Mouse (Mus musculus) right cerebral cortex, postnatal 10 days (tissue): ENCODE measurements around the gene Tmed9.
"Not testable (repeated sequence)": the region's sequence is repeated elsewhere in the genome, so short reads cannot be mapped to it uniquely, and the experiment has no call there.

Source experiments
- DNase-seq, 2 experiments: peaks; one replicate each; pipeline ENCODE4 v3.0.0; 2021; ENCODE audit warnings: low spot score in 2 of 2

Tmed9 gene

DNA sequence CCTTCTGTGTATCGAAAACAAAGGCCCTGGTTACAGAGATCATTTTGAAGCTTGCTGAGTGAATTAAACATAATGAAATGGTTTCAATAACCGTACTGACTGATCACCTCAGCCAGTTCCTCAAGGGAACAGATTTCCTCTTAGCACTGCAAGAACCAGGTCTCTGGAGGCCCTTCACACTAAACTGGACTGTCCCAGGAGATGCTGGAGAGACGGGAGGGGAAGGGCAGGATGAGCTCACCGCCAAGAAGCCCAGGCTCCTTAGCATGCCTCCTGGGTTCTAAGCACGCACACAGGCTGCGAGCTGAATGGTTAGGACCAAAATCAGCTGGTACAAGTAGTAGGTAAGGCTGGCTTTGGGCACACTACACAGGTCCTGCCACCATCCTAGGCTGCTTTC, 6.5 kb upstream of the Tmed9 start:
- DNase-seq, result no peak

DNA sequence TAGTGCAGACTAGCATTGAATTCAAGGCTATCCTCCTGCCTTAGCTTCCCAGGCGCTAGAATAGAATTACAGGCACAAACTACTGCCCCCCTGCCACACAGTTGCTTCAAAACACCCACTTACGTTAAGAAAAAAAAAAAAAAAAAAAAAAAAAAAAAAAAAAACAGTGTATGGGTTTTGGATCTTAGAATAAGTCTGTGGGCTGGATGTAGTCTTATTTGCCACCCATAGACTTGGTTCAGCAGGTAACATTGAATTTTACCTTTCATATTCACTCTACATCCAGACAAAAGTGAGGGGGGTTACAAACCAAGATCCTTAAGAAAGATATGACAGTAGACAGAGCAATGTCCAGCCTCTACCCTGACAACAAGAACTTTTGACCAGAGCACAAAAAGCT, 5.6 kb upstream of the Tmed9 start:
- no peak for DNase-seq

DNA sequence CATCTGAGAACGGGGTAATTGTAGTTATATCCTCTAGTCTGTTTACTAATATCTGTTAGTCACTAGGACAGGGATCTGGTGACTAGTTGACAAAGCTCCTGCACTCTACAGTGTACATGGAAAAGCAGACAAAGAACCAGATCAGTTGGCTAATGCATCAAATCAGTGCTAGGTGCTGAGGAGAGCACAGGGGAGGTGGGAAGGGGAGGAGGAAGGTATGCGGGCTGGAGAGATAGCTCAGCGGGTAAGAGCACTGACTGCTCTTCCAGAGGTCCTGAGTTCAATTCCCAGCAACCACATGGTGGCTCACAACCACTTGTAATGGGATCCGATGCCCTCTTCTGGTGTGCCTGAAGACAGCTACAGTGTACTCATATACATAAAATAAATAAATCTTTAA, 5.0 kb upstream of the Tmed9 start:
- DNase-seq, result not testable (repeated sequence)

DNA sequence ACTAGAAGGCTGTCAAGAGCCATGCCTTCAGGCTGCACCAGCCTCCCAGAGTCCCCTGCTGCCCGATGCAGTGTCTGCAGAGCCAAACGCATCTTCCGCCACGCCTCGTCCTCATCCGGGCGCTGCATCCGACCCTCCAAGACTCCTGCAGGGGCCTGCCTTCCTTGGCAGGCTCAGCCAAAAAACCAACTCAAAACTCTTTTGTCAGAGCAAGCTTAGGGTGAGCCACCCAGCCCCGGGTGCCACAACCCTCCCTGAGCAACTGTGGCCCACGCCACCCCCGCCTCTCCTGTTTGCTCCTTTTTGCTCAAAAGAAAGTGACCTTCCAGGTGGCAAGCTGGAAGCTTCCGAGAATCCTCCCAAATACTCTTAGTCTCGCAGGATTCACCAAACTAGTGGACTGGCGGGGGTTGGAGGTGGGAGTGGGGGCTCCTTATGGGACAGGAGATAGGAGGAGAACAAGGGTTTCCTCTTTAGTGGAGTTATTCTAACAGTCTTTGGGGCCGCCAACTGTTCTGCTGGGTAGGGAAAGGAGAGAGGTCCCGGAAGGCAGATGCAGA, 3.7 kb upstream of the Tmed9 start:
- DNase-seq, result peak; percentile 57 to 69

DNA sequence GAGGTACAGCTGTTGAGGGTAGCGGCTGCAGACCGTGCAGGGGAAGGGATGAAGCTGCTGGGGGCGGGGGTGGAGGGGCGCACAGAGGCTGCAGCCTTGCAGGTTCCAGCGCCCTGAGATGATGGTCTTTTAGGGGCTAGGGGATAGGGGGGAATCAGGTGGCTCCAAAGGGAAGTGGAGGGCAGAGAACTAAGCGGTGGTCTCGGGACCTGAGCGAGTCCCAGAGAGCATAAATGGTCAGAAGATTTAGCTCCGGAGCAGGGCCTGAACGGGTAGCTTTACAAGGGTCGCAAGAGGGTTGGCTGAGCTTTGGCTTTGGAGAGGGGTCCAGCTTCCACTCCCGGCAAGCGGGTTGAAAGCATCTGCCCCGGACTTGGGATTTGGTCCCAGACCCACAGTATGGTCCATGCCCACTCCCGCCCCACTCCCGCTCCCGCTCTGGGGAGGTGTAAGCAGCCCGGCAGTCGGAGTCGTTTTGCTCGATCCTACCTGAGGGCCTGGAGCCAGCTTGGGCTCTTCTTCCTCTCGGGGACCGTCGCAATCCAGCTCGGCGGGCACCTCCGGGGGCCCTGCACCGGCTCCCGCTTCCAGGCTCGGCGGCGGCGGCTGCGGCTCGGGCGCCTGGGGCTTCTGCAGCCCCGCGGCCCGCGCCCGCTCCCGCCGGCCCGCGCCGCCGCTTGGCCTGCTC, 3.1 kb upstream of the Tmed9 start:
- peak; percentile 62 to 67 for DNase-seq

GRCm38 (mm10) chr13:55571027-55571751, 2.3 kb upstream of the Tmed9 start, which contains the start of gene Fam193b:
Gene Fam193b (minus strand): TSS chr13:55571120.
- peak; percentile 95 to 96 for DNase-seq

DNA sequence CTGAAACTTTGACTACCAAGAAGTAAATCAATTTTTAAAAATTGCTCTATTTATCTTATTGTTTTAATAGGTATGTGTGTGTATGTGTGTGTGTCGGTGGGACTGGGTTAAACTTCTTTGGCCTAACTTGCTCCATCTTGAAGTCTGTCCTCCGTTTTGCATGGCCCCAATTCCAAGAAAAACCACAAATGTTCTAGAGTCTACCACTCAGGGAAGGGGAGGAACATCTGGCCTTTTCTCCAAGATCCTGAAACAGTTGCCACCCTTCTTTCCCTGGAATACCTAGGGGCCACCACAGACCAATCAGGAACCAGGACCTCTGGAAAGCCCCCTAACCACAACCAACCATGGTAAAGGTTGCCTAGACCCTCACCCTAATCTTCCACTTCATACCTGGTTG, 1.6 kb upstream of the Tmed9 start:
- DNase-seq, result no peak

- DNase-seq, result no peak
Measured at GRCm38 (mm10) chr13:55574321-55574720, 789 bp downstream of the Tmed9 start.

DNA sequence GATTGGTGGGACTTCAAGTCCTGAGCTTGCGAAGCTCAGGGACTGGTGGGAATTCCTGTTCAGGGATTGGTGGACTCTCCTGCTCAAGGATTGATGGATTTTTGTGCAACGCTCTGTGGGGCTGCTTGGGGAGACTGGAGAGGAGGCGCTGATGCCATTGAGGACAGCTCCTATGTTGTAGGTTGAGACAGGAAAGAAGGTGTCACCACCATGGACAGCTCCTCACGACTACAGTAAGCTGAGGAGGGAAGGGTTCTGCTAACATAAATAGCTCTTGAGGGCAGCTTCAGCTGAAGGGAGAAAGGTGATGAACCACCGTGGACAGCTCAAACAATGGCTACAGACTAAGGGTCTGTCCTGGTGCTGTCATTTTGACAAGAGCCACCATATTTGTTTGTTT, 2.4 kb downstream of the Tmed9 start:
- no peak for DNase-seq

DNA sequence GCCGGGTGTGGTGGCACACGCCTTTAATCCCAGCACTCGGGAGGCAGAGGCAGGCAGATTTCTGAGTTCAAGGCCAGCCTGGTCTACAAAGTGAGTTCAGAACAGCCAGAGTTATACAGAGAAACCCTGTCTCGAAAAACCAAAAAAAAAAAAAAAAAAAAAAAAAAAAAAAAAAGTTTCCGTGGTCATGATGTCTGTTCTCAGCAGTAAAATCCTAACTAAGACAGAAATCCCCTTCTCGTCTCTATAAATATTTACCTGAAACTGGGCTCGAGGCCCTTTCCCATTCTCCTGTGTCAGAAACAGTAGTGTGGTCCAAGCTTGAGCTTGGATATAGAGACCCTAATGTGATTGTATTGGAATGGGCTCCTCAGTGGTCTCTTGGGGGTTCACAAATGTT, 3.3 kb downstream of the Tmed9 start:
- not testable (repeated sequence) for DNase-seq

DNA sequence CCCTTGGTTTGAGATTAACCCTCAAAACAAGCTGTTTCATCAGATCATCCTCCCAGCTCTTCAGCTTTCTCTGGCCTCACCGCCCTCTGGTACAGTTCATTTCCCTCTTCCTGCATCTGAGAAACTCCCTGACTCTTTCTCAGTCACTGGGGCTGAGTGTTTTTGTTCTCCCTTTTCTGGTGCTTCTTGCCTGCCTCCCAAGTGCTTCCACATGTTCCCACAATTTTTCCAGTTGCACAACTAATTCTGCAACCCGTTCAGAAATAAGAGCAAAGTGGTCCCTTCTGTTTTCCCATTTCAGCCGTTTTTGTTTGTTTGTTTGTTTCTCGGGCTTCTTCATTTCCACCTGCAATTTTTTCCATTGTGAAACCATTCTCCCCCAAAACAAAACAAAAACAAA, 4.6 kb downstream of the Tmed9 start:
- DNase-seq, result no peak

DNA sequence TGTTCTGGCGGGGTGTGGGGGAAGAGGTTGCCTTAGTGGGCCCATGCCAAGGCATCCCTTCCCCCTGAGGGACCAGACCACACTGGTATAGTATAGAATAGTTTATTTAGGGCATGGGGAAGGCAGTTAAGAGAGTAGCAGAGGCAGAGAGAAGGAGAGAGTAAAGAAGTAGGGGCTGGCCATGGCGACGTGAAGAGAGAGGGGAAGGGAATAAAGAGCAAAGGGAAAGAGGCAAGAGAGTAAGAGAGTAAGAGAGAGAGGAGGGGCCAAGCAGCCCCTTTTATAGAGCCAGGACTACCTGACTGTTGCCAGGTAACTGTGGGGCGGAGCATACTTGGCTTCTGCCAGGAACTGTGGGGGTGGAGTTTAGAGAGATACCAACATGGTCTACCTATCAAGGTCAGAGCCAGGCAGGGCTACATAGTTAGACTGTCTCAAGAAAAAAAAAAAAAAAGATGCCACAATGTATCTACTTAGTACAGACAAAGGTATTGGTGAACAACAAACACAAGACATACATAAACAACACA, 18.5 kb downstream of the Tmed9 start:
- DNase-seq, result no peak

DNA sequence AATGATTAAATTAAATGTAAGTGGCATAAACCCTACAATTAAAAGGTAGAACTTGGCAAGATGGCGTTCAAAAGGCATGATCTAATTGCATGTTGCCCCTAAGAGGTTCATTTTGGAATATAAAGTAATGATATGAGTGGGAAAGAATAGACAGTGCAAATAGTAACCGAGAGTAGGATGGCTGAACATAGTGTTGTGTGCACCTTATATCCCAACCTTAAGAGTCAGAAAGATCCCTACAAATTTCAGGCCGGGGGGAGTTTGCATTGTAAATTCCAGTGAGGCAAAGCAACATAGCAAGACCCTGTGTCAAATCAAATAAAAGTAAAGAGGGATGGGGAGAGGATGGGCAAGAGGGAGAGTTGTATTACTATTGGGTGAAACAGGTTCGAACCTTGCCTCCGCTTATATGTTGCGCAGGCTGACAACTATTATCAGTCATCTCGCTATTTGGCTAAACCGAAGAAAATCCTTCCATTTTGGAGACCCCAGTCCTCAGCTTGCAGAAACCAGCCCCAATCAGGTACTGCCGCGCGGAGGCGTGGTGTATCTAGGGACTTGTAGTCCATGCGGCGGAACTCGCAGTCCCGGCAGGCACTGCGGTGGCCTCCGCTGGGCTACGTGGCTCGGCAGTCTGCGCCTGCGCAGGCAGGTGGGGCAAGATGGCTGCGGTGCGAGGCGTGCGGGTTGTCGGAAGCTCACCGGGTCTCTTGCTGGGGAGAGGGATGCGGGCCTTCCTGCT, 19.2 kb downstream of the Tmed9 start:
- DNase-seq, result peak; percentile 98 to 99

DNA sequence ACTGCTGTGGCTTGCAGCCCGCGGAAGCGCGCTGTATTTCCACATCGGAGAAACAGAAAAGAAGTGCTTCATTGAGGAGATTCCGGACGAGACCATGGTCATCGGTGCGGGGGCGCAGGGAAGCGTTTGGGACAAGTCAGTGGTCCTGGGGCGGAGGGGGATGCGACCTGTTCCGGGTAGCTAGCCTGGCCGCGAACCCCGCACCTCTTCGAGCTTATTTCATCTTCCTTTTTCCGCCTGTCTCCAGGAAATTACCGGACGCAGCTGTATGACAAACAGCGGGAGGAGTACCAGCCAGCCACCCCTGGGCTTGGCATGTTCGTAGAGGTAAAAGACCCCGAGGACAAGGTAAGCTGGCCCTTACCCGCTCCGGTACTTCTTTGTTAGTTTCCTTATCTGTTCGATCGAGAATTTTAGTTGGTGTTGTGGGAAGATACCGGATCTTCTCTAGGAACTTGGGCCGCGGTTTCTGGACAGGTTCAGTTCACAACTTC, 19.8 kb downstream of the Tmed9 start:
- no peak for DNase-seq

- DNase-seq, result peak; percentile 55 to 73
Measured at GRCm38 (mm10) chr13:55595375-55595774, 21.8 kb downstream of the Tmed9 start.

- no peak for DNase-seq
Measured at GRCm38 (mm10) chr13:55596802-55597201, 23.3 kb downstream of the Tmed9 start.

- DNase-seq, result peak; percentile 89
Measured at GRCm38 (mm10) chr13:55599566-55600540, 26.3 kb downstream of the Tmed9 start, which contains the start of gene B4galt7. Gene B4galt7 (plus strand): TSS chr13:55599896.

DNA sequence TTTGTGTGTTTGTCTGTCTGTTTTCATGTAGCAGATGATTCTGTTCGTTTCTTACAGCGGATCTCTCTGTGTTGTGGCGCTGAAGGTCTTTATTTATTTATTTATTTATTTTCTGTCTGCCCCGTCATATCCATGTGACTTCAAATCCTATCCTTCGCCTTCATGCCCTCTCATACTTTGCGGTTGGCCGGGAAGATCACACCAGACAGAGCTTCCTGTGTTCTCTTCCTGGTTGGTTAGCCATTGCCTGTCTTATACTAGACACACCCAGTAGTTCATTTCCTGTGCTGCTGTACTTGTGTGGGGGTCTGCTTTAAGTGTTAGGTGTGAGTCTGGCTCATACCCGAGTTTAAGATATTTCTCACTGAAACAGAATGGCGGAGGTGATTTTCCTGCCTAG, 27.1 kb downstream of the Tmed9 start:
- no peak for DNase-seq

DNA sequence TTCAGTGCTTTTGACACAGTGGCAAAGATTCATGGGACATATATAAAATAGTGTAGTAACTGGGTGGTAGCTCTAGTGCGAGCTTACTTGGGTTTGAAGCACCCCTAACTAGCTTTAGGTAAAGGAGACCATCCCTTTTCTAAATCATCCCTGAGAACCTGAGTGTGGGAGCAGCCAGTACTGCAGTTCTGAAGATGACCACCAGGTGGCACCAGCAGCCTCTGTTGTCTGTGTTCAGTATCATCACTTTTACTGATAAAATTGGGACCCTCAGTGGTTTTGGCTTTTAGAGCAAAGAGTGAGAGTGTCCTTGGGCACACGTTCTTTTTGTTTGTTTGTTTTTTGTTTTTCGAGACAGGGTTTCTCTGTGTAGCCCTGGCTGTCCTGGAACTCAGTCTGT, 28.1 kb downstream of the Tmed9 start:
- DNase-seq, result peak; percentile 88 to 92

- DNase-seq, result no peak
Measured at GRCm38 (mm10) chr13:55604606-55605005, 31.1 kb downstream of the Tmed9 start.
